Mouse (Mus musculus) heart, postnatal 10 days (tissue): ENCODE data around the gene Vwa8. TPM values are rescaled to one million over a fixed set of nuclear protein-coding genes. Genes with fewer than 3 reads are reported as not detected.
"Not testable (repeated sequence)": the region's sequence is repeated elsewhere in the genome, so short reads cannot be mapped to it uniquely, and the experiment has no call there.

ENCODE experiments used
- DNase-seq, 2 experiments: peaks; one replicate each; pipeline ENCODE4 v3.0.0; 2021
- intact Hi-C: fragments of 180-260 bp; cut with DNase I; formaldehyde crosslinking; loops from one replicate; pipeline ENCODE4 v1.15.1; 2025
- total RNA-seq, 2 experiments: library from RNA; stranded (reverse); gene quantifications; 2 replicates each; pipeline ENCODE4 v1.2.3; 2021

The Vwa8 gene
- total RNA-seq, 2 experiments from 2014 or later = 176 to 191 TPM

DNA sequence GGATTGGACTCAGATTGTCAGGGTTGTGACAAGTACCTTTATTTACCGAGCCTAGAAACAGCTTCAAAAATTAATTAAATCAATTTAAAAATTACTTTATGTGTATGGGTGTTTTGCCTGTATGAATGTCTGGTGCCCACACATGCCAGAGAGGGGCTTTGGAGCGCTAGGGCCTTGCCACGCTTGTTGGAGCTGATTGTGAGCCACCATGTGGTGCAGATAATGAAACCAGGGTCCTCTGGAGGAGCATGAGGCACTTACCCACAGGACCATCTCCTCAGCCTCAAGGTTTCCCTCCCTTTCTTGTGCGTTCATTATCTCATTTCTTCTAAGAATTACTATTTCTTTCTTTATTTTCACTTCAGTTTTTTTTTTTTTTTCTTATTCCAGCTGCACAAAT, 32.0 kb downstream of the Vwa8 start:
- intact Hi-C loops = no loop called here

DNA sequence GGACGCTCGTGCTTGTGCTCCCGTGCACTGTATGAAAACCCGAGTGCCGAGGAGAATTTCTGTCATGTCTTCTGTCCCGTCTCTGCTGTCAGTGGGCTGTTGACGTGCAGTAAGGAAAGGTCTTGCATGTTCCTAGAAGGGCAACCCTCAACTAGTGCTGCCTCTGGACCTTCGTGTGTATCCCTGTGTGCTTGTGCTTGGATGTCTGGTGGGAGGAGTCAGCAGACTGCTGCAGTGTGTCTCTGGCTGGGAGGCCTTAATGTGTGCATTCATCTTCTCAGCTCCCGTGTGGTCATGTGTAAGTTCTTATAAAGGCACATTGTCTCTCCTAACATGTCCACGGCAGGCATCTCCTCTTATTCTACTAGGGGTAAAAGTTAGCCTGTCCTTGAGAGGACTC, 32.7 kb downstream of the Vwa8 start:
- DNase-seq = no peak
- intact Hi-C loops = no loop called here

More for the DNA sequence above, 32.0 kb downstream of the Vwa8 start:
- no peak for DNase-seq

DNA sequence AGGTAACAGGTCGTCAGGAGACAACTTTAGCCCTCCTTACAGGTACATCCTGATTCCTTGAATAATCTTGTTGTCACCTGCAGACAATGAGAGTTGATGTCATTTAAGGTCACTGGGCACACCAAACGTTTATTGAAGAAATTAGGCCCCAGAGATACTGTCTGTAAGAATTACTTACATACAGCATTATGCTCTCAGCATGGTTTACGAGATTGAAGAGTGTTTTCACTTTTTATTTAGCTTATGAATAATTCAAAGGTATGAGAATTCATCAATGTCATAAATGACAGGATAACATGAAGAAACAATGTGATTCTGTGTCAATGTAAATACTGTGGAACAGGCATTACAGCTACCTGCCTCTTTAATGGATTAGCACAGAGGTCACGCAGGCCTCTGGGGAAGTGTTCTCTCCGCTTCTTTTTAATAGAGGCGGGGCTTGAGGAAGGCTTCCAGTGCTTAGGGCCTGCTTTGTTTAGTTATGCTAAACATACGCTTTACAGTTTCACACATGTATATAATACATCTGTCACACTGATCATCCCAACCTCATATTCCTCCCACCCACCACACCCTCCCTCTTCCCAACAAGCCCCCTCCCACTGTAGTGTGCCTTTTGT, 37.2 kb downstream of the Vwa8 start:
- intact Hi-C loops = no loop called here
- no peak for DNase-seq

DNA sequence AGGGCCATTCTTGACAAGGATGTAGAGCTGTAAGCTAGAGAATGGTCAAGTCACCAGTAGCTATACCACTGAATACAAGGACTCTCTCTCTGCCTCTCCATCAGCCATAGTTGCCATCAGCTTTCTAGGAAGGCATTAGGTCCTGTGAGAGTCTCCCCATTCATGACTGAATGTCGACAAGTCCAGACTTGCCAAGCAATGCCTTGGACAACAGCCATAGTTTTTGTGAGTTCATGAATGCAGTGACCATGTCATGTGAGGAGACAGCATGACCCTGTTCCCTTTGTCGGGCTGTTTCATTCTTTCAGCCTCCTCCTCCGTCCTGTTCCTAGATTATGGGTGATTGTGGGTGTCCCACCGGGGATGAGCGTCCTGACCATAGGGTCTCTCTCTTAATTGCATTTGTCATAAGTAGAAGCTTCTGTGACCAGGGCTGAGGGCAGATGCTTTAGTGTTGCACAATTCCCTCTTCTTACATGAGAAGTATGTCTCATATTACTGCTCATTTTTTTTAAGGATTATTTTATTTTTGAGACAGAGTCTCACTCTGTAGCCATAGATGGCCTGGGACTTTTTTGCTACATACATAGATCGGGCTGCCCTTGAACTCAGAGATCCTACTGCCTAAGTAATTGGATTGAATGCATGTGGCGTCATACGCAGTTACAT, 37.8 kb downstream of the Vwa8 start:
- intact Hi-C loops = no loop called here
- peak; percentile 82 to 84 for DNase-seq

DNA sequence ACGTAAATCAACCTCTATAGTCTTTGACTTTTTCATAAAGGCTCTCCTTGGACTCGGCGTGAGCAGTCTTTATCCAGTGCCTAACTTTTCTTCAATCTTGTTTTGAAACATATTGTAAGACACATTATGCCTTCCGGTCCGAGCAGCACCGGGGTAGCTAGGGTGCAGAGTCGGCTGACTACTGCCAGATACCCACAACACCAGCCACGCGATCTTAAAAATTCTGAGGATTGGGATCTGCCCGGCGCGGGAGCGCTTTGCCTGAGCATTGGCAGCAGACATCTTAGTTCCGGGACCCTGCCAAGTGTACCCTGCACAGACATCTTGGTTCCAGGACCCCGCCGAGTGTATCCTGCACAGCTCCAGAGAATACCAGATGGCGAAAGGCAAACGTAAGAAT, 38.6 kb downstream of the Vwa8 start:
- DNase-seq, intact Hi-C loops: not testable (repeated sequence)

DNA sequence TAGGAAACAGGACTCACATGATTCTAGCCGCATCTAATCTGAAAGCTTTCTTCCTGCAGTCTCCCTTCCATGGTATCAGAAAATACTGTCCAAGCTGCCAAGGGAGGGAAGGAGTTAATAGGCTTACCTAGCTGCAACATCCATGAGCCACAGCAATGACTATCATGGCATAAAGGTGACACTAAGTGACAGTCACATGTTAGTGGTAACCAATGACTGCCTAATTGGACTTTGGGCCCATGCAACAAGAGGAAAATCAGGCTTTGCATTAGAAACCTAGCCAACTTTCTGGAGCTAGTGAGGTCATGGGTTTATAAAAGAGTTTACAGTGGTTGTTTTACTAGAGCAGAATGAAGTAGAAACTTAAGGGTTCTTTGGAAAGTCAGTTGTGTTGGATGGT, 46.6 kb downstream of the Vwa8 start:
- intact Hi-C loops = no loop called here
- no peak for DNase-seq

DNA sequence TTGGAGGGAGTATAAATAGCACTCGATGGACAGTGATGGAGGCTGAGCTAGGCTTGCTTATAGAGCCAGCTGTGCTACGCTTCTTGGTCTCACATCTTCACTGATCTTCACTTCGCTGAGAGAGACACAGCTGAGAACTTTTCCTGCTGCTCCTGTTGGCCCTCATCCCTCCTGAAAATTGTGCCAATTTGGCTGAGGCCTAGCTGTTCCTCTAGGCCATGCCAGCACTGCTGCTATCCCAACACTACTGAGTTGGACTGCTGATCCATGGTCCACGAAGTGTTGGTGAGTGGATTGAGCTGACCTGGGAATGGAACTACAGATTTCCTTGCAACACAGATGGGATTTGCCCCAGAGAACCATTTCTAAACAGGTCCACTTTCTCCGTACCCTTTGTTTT, 47.4 kb downstream of the Vwa8 start:
- intact Hi-C loops = no loop called here
- peak; percentile 65 for DNase-seq

DNA sequence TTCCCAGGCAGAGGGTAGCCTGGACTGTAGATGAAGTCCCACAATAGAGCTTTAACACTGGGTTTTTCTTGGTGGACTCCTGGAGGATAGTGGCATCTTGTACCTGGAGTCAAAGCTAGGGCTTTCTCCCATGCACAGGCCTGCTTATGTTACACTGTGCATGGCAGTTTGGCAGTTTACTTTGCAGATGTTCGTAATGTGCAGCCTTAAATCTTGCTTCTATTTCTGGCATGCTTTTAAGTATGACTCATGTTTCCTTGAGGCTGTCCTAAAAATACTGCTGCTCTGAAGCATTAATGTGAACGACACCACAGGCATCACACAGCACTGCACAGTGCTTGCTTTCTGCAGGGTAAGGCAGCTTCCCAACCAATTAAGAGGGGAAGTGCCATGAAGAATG, 51.9 kb downstream of the Vwa8 start:
- DNase-seq = peak; percentile 52 to 62
- intact Hi-C loops = loop anchor here (2.0 kb wide), 1 partner anchor 52 kb away; the partner anchor contains the start of gene Vwa8

DNA sequence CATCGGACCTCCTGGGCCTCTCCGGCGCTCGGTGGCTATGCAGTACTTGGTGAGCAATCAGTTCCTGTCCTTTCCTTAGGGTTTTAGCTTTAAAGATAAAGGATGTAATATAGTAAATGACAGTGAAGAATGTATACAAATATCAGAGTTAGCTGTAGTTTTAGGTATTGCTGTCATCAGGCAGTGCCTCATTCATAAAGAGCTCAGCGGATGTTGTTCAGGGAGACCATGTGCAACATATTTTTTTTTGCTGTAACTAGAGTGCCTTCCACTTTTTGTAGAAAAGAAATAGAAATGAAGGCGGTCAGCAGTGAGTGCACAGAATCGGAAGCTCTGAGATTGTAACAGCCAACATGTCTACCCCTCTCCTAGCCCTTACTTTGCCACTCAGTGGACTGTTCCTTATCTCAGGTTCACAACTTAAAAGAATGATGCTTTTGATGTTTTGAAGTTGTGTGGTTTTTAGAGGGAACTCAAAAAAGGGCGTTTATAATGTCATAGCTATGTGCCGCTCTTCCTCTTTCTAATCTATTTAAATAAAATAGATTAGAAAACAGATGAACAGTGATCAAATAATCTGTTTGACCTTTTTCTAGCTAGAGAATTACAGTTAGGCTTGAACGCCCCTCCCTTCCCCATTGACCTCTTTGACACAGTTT, 59.5 kb downstream of the Vwa8 start:
- intact Hi-C loops = no loop called here
- no peak for DNase-seq

DNA sequence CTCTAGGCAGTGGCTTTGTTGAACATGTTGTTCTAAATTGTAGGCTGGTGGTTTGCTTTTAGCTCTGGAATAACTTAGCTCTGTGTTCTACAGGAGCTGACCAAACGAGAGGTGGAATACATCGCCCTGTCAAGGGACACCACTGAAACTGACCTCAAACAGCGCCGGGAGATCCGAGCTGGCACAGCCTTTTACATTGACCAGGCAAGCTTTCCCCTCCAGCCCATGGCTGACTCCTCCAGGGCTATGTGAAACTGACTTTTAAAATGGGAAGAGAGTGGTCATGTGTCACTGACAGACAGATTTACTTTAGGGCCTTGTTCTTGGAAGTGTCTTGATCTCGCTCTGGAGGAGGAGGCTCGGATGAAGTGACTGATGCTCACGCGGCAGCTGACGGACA, 63.2 kb downstream of the Vwa8 start:
- intact Hi-C loops = no loop called here

DNA sequence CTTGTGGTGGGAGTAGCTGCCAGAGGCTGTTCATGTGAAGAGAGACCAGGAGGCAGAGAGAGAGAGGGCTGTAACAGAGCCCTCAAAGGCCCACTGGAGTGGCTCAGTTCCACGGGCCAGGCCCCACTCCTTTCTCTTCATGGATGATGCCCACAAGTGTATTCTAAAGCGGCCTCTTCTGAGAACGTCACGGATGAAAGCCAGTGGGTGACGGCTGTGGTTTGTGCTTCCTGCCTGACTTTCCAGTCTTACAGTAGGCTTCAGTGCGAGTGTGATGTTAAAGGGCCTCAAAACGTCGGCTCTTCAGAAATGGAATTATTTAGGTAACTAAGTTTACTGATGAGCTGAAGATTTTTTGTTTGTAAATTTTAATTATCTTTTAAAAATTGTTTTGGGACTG, 65.3 kb downstream of the Vwa8 start:
- intact Hi-C loops = no loop called here
- DNase-seq = no peak

More for the DNA sequence above, 63.2 kb downstream of the Vwa8 start:
- no peak for DNase-seq

DNA sequence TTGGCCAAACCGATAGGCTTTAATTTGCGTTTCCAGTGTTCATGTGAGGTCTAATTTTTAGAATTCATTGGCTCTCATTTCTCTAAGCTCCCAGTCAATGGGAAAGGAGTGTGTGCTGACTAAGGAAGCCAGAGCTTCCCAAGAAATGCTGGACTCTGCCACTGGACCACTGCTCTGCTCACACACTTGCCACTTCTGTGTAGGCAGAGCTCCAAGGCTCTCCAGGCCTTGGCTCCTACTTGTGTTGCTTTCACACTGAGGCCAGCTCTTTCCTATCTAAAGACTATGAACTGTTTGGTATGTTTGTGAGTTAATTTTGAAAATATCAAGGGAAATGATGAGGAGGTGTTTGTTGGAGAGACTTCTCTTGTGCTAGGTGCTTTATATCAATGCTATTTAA, 67.8 kb downstream of the Vwa8 start:
- intact Hi-C loops = no loop called here
- no peak for DNase-seq

DNA sequence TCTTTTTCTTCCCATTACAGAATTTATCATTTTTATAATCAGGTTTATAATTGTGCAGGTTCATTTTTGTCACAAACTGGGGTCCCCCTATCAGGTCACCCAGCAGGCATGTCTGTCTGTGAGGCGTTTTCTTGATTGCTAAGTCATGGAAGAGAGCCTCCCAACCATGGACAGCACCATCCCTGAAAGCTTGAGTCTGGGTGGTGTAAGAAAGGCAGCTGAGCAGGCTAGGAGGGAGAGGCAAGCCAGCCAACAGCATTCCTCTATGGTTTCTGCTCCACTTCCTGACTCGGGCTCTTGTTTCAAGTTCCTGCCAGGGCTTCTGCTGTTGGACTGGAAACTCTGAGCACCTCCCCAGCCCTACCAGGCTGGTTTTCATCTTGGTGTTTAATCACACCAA, 72.4 kb downstream of the Vwa8 start:
- intact Hi-C loops = no loop called here
- DNase-seq = no peak

DNA sequence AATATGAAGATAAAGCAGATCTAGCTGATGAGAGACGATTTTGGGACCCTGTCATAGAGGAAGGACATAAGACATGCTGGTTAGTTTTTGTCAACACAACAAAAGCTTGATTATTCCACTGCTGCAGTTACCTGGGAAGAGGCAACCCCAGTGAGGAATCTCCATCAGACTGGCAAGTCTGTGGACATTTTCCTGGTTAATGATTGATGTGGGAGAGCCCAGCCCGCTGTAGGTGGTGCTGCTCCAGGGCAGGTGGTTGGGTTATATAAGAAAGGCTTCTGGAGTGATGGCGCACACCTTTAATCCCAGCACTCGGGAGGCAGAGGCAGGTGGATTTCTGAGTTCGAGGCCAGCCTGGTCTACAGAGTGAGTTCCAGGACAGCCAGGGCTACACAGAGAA, 74.8 kb downstream of the Vwa8 start:
- intact Hi-C loops = no loop called here
- DNase-seq = no peak

DNA sequence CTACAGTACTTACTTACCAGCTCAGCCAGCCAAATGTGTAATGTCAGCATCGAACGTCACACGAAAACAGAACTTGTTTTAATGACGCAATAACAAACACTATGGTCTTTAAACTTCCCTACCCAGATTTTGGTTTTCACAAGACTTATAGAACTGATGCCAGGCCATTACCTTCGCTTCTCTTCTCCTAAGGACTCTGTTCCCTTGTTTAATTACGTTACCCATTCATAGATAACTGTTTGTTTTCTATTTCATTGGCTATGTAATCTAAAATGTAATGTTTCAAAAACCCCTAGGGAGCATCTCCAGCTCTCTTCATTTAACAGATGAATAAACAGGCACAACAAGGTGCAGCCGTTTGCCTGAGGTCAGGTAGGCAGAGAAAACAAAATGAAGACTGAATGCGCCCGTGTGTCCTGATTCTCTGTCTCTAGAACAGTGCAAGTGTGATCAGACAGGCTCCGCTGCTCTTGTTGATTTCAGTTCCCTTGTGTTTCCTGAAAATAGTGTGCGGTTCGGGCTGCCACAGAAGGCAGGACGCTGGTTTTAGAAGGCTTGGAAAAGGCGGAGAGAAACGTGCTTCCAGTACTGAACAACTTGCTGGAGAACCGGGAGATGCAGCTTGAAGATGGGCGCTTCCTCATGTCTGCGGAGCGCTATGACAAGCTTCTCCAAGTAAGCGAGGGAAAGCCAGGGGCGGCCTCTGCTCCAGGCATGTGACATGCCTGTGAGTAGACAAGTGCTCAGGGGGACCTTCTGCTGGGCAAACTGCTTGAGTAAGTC, 76.1 kb downstream of the Vwa8 start:
- no peak for DNase-seq
- intact Hi-C loops = no loop called here

DNA sequence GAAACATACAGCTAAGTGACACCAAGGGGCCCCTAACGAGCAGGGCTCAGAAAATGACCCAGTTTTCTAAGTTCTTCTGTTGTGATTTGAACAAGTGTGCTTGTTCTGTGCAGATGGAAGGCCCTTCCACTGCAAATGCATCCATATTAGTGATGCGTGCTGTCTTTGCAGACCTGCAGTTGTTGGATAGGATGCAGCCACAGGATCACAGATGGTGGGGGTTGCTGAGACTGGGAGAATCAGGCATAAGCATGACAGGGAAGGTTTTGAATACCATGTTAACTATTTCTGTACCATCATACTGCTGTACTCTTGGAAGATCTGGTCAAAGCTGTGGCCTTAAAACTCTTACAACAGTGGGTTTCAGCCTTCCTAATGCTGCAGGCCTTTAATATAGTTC, 83.2 kb downstream of the Vwa8 start:
- no peak for DNase-seq
- intact Hi-C loops = no loop called here

DNA sequence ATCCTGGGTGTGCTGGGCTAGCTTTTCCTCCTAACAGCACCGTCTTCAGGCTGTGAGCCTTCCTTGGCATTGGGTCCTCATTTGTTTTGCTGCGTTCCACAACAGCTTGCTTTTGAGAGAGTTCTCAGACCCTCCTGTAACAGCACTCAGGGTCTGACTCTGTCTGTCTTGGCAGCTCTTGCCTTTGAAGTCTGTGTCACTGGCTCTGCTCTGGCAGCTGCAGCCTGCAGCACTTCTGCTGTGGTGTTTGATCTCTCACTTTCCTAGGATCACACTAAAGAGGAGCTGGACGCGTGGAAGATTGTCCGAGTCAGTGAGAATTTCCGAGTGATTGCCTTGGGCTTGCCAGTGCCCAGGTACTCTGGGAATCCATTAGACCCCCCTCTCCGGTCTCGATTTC, 84.5 kb downstream of the Vwa8 start:
- intact Hi-C loops = no loop called here

DNA sequence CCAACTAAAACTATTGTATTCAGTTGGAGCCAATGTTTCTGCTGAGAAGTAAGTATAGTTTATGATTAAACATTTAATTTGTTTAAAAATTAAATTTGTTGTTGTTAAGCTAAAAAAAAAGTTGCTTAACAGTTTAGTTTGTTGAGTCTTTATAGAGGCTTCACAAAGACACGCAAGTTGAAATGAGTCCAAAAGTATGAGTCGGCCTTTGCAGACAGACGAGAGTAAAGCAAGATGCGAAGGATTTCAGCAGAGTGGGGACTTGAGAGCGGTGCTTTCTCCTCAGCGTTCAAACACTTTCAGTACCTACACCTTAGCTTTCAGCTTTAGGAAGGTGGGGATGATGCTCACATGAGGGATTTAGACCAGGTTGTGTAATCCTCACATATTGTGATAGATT, 85.7 kb downstream of the Vwa8 start:
- DNase-seq = no peak
- intact Hi-C loops = no loop called here

More for the DNA sequence above, 84.5 kb downstream of the Vwa8 start:
- no peak for DNase-seq

DNA sequence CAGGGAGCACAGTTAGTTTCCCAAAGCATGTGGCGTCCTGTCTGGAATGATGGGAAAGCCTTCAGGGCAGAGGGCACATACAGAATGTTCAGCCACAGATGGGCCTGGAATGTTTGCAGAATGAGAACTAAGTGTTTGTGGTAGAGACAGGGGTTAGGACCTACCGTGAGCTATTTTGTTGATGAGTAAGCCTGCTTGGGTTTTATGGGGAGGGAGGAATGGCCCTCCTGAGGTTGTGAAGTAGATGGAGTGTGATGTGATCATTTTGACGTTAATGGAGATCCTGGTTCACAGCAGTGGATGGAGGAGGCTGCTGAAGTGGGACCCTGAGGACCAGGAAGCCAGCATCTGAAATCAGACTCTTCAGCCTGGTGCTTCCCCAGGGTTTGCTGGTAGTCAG, 86.9 kb downstream of the Vwa8 start:
- intact Hi-C loops = no loop called here
- no peak for DNase-seq

DNA sequence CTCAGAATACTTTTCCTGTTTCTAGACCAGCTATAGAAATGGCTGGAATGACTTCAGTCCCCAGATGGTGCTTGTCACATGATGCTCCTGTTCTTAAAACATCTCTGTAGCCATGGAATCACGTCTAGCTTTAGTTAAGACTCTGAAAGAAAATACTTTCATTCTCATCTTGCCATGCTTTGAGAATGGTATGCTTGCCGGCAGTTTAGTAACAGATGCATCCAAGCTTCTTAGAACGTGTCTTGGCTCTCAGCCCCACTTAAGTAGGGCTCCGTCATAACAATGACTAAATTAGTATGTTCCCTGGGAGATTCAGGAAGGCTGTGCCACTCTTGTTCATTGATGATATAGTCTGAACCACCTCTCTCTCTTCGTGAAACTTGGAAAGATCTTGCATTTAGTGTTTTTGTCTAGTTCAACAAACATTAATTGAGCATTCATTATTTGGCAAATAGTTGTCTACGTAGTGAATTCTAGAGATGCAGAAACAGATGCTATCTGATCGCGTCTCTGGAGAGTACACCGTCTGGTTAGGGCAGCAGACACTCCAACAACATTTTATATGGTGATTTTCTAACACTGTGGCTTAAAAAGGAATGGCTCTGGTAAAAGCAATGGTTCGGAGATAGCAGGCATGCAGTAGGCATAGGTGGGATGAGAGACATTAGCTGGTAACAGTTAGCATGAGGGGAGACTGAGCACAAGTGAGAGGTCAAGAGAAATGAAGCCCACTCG, 93.1 kb downstream of the Vwa8 start:
- intact Hi-C loops = no loop called here
- peak; percentile 8 to 11 for DNase-seq

DNA sequence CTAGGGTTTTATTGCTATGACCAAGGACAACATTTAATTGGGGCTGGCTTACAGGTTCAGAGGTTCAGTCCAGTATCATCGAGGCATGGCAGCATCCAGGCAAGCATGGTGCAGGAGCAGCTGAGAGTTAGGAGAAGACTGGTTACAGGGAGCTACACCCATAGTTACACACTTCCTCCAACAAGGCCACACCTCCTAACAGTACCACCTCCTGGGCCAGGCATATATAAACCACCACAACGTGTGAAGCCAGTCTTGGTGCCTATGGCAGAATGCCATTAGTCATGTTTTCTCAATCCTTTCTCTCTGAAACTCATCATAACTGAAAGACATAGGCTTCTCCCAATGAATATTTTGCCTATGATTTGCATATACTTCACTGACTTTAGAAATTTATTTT, 106.9 kb downstream of the Vwa8 start:
- intact Hi-C loops = no loop called here
- no peak for DNase-seq
